Mouse (Mus musculus) right cerebral cortex, adult 2 months (tissue): Measurements from ENCODE around the gene Enpp5.

Source experiments
- DNase-seq, 2 experiments: peaks; one replicate each; pipeline ENCODE4 v3.0.0; 2021 to 2022; ENCODE audit warnings: low spot score in 2 of 2

The Enpp5 gene

DNA sequence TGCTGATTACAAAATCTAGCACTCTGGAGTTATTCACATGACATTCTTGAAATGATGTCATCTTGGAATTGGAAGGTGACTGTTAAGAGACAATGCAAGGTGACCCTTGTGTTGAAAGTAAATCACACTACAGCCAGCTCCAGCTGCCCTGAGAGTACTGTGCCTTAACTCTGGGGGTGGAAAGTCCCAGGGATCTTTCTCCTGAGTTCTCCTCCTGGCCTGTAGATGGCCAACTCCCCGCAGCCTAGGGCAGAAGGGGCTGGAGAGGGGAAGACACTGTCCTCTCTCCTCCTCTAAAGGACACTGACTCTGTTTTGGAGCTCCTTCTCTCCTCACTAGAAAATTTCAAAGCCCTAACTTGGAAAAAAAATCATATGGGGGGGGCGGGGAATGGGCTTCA, 12.9 kb downstream of the Enpp5 start:
- DNase-seq = no peak

GRCm38 (mm10) chr17:44100486-44100885, 21.9 kb downstream of the Enpp5 start:
- no peak for DNase-seq

GRCm38 (mm10) chr17:44100906-44101305, 22.3 kb downstream of the Enpp5 start:
- no peak for DNase-seq

GRCm38 (mm10) chr17:44101961-44102360, 23.3 kb downstream of the Enpp5 start:
- DNase-seq = no peak

DNA sequence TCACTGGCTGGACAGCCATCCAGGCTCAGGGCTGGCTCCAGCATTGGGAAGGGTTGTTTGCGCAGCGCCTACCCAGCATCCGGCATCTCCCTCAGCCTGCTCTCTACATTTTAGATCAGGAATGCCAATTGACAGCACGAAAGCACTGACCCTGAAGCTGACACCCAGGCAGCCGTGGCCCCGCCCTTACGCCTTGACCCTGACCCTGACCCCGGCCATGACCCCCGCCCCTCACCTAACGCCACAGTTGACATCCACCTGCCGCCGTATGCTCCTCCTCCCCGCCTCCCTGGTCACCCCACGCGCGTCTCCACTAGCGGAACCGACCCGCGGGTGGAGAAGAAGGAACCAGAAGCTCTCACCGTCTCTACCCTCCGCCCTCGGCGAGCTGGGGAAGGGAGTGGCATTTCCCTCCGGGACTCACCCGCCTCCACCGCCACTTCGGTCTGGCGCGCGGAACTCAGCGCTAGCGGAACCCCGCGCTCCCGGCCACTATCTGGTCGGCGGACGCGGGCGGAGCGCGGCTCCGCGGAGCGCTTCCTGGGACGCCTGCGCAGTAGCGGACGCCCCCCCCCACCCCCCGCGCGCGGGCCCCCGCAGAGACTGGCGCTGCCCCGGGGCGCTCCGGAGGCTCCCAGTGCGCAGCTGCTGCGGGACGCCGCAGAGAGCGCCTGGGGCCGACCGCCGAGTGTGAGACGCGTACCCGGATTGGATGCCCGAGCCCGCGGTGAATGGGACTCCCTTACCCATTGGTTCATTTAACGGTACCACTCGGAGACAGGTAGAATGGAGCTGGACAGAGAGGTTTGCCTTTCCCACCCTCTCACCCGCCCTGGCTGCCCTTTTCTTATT, 26.9 kb downstream of the Enpp5 start, which contains the start of gene Enpp4:
Gene Enpp4 (minus strand): TSS at position 523 of the 852 bp plus-strand sequence.
- peak; percentile 92 for DNase-seq

- DNase-seq = no peak
These were observed 29.7 kb downstream of the Enpp5 start for GRCm38 (mm10) chr17:44108331-44108730.

GRCm38 (mm10) chr17:44116584-44116983, 38.0 kb downstream of the Enpp5 start:
- no peak for DNase-seq

DNA sequence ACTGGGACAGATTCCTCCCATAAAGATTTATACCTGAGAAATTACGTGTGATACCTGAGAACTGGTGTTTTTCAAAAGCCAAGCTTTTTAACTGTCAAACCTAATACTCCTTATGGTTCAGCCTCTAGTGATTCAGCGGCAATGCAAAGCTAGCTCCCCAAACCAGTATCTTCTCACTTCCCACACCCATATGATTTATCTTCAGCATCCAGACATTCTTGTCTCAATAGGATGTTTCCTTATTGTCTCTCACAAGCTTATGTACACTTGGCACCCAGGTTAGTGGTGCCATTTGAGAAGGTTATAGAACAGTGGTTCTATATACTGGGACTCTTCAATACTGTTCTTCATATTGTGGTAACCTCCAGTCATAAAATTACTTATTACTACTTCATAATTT, 39.1 kb downstream of the Enpp5 start:
- no peak for DNase-seq

GRCm38 (mm10) chr17:44118231-44118630, 39.6 kb downstream of the Enpp5 start:
- no peak for DNase-seq

- DNase-seq = no peak
These were observed 42.9 kb downstream of the Enpp5 start for GRCm38 (mm10) chr17:44121366-44122100.

GRCm38 (mm10) chr17:44129092-44129750, 50.6 kb downstream of the Enpp5 start:
- DNase-seq = no peak

- DNase-seq = peak; percentile 73 to 80
These were observed 51.8 kb downstream of the Enpp5 start for GRCm38 (mm10) chr17:44130429-44130828.

GRCm38 (mm10) chr17:44134106-44134505, 55.5 kb downstream of the Enpp5 start:
- DNase-seq = no peak

- DNase-seq = no peak
These were observed 55.9 kb downstream of the Enpp5 start for GRCm38 (mm10) chr17:44134545-44134944.

DNA sequence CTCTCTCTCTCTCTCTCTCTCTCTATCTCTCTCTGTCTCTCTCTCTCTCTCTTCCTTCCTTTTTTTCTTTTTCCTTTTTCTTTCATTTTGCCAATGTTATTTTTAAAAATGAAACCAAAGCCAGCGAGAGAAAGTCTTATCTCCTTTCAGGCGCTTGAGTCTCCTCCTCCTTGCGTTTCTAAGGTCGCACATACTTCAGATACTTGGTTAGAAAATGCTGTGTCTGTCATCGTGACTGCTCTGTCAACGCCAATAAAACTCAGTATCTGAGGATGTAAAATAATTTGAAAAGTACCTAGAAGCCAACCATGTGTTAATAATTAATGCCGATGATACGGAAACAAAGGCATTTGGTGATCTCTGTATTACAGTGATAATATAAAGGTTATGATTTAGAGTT, 57.4 kb downstream of the Enpp5 start:
- no peak for DNase-seq
